Comparison of ENCODE assay signal across 12 mouse cellular contexts in genomic region chr19:41821436-41821835, GRCm38 (mm10).
"Had no signal": no experiment of that assay in that cellular context is flagged by ENCODE, and none has a peak within 500 bp of the region (broad histone marks: within the 10 kb centered on the region; RNA-seq: fewer than 3 reads in every experiment).

No protein-coding gene starts in this region.

- H3K27me3 ChIP-seq: limb, embryonic 15.5 days; liver, embryonic 13.5 days; neural tube, embryonic 13.5 days had no signal

- H3K4me3 ChIP-seq: limb, embryonic 15.5 days; liver, embryonic 13.5 days; midbrain, embryonic 10.5 days; neural tube, embryonic 13.5 days had no signal

- H3K9me3 ChIP-seq: limb, embryonic 15.5 days; liver, embryonic 13.5 days; midbrain, embryonic 10.5 days; neural tube, embryonic 13.5 days had no signal

- H3K36me3 ChIP-seq: limb, embryonic 15.5 days; liver, embryonic 13.5 days; midbrain, embryonic 10.5 days; neural tube, embryonic 13.5 days had no signal

- H3K27ac ChIP-seq: limb, embryonic 15.5 days; liver, embryonic 13.5 days; midbrain, embryonic 10.5 days; neural tube, embryonic 13.5 days had no signal

- ATAC-seq: inflammation-experienced regulatory T-cells, adult 6 months; intestine, postnatal 0 days; liver, postnatal 0 days; midbrain, embryonic 16.5 days had no signal

- H3K9ac ChIP-seq: limb, embryonic 15.5 days; liver, embryonic 13.5 days; liver, postnatal 0 days; neural tube, embryonic 13.5 days had no signal

- H3K4me2 ChIP-seq: limb, embryonic 15.5 days; liver, embryonic 13.5 days; neural tube, embryonic 13.5 days had no signal

- H3K4me1 ChIP-seq: neural tube, embryonic 13.5 days had no signal

- DNase-seq: kidney, adult 8-10 months; kidney, postnatal 25 days; liver, embryonic 13.5 days; liver, postnatal 0 days; right cerebral cortex, postnatal 14 days; thymus, postnatal 4 days had no signal
